Mouse (Mus musculus) spleen, adult 2 months (tissue): ENCODE measurements around the gene Ss18l1.

Experiments used
- CTCF ChIP-seq: fragments of 200-500 bp; IDR thresholded peaks from 2 replicates; pipeline ENCODE4 v1.5.1; 2011; ENCODE audit warnings: mild to moderate bottlenecking, inconsistent platforms; ENCODE audit not compliant: insufficient read depth, insufficient read length, insufficient replicate concordance; ENCODE audit errors: extremely low read depth
- POLR2A ChIP-seq: fragments of 200-500 bp; IDR thresholded peaks from 2 replicates; pipeline ENCODE4 v1.6.1; 2011; ENCODE audit warnings: low read depth, low read length, inconsistent platforms

- TF ChIP-seq POLR2A: no peak
- TF ChIP-seq CTCF: no peak
These were observed 74.6 kb downstream of the Ss18l1 start for GRCm38 (mm10) chr2:180116741-180117484.
